Mouse (Mus musculus) liver, embryonic 11.5 days (tissue): ENCODE results near the gene Ccdc134. TPM values are rescaled to one million over a fixed set of nuclear protein-coding genes. Genes with fewer than 3 reads are reported as not detected.

Source experiments
- ATAC-seq: fragments of 200-750 bp; cut with Nextera tagmentation; replicated peaks from 2 replicates; pipeline ENCODE4 v1.8.0; 2017; ENCODE audit warnings: moderate number of reproducible peaks, mild to moderate bottlenecking, moderate TSS enrichment, moderate library complexity; ENCODE audit not compliant: low FRiP score
- DNase-seq: peaks from one replicate; pipeline ENCODE4 v3.0.0-alpha.2; 2017; ENCODE audit warnings: low spot score
- H3K27ac ChIP-seq: fragments of 300-500 bp; sonication (generic); 2 replicates; pipeline ENCODE4 v1.5.1; 2014; ENCODE audit warnings: mild to moderate bottlenecking, low read depth, low read length, control low read depth
- H3K27me3 ChIP-seq: fragments of 300-500 bp; sonication (generic); replicated peaks from 2 replicates; pipeline ENCODE4 v1.6.1; 2014; ENCODE audit warnings: low read length, mixed read lengths; ENCODE audit not compliant: control insufficient read depth, insufficient read depth
- H3K36me3 ChIP-seq: fragments of 300-500 bp; sonication (generic); 2 replicates; pipeline ENCODE4 v1.6.1; 2014; ENCODE audit warnings: mild to moderate bottlenecking, low read length, moderate library complexity, mixed read lengths; ENCODE audit not compliant: control insufficient read depth, insufficient read depth
- H3K4me1 ChIP-seq: fragments of 300-500 bp; sonication (generic); replicated peaks from 2 replicates; pipeline ENCODE4 v1.6.1; 2014; ENCODE audit warnings: low read length, mixed read lengths; ENCODE audit not compliant: control insufficient read depth, insufficient read depth
- H3K4me2 ChIP-seq: fragments of 300-500 bp; sonication (generic); 2 replicates; pipeline ENCODE4 v1.6.1; 2014; ENCODE audit warnings: mild to moderate bottlenecking, control low read depth, moderate library complexity
- H3K4me3 ChIP-seq: fragments of 300-500 bp; sonication (generic); 2 replicates; pipeline ENCODE4 v1.5.1; 2014; ENCODE audit warnings: low read depth, low read length, control low read depth
- H3K9ac ChIP-seq: fragments of 300-500 bp; sonication (generic); 2 replicates; pipeline ENCODE4 v1.6.1; 2014; ENCODE audit warnings: low read depth, low read length, control low read depth
- H3K9me3 ChIP-seq: fragments of 300-500 bp; sonication (generic); 2 replicates; pipeline ENCODE4 v1.6.1; 2016; ENCODE audit warnings: low read length, inconsistent platforms, mixed read lengths; ENCODE audit not compliant: control insufficient read depth
- WGBS: fragments of 180-500 bp; shearing (Covaris S2); extraction: QIAGEN DNeasy Blood & Tissue Kit; methylation state at CpG from one replicate; pipeline ENCODE4 v1.1.7; 2014; 5-methylcytosine and 5-hydroxymethylcytosine counted together
- polyA plus RNA-seq: library from polyadenylated mRNA; unstranded; fragments of >200 nt; fragmentation: Nextera tagmentation; extraction: Ambion mirVana; gene quantifications from 2 replicates; pipeline ENCODE4 v1.2.1, GENCODE M21; 2014

Gene Ccdc134
- polyA plus RNA-seq, 1 experiment from 2014 or later = 17.5 TPM

DNA sequence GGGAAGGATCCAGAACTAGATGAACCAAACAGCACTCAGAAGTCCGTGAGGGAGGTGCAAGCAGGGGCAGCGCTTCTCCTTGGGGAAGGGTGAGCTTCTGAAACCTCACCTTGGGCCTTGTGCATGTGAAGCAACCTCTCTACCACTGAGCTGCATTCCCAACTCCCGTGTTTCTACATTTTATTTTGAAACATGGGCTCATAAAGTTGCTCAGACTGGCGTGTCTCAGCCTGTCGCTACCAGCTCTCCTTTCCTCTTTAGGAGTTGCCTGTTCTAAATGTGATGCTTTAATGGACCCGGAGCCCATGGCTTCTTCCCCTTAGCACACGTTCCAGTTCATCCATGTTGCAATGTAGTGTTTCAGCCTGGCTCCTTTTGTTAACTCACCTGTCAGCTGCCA, 24.7 kb downstream of the Ccdc134 start:
- H3K27ac ChIP-seq = no peak overlapping the region
- peaks cover 35% of the 10 kb centered on the region for H3K4me1 ChIP-seq
- H3K4me3 ChIP-seq = no peak overlapping the region
- no peak for ATAC-seq
- H3K4me2 ChIP-seq = no peak overlapping the region
- no peaks in the 10 kb centered on the region for H3K27me3 ChIP-seq
- no peak overlapping the region for H3K9ac ChIP-seq
- no peaks in the 10 kb centered on the region for H3K9me3 ChIP-seq
- no peaks in the 10 kb centered on the region; the same call in 1 of the 2 replicates for H3K36me3 ChIP-seq
- 88% methylated on average over 7 of the region's 7 CpGs for WGBS
- no peak for DNase-seq

DNA sequence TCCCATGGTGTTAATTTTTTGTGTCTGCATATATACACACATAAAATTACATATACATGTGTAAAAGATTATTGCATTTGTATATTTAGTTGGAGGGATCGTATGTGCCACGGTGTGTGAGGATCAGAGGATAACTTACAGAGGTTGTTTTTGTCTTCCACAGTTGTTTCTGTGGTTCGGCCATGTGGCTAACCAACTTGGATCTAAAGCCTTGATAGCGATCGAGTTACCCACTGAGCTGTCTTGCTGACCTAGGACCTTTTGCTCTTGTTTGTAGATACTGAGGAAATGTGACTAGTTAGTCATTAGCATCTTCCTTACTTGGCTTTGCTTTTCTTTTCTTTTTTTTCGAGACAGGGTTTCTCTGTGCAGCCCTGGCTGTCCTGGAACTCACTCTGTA, 28.6 kb downstream of the Ccdc134 start:
- H3K27ac ChIP-seq = no peak overlapping the region
- H3K9me3 ChIP-seq = no peaks in the 10 kb centered on the region
- no peak for ATAC-seq
- no peak overlapping the region for H3K4me2 ChIP-seq
- WGBS = 60% methylated on average over 6 of the region's 6 CpGs
- no peak for DNase-seq
- H3K4me1 ChIP-seq = peaks cover 39% of the 10 kb centered on the region
- H3K4me3 ChIP-seq = no peak overlapping the region
- H3K9ac ChIP-seq = no peak overlapping the region
- no peaks in the 10 kb centered on the region for H3K36me3 ChIP-seq
- H3K27me3 ChIP-seq = no peaks in the 10 kb centered on the region

DNA sequence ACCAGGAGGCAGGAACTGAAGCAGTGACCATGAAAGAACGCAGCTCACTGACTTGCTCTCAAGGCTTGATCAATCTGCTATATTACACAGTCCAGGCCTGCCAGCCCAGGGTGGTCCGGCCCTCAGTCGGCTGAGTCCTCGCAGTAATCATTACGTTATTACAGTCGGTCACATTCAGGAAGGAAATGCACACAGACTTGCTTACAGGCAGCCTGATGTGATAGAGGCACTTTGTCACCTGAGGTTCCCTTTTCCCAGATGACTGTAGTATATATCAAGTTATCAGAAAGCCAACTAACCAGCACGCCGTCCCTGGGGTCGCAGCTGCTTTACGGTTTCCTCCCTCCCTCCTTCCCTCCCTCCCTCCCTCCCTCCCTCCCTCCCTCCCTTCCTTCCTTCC, 29.2 kb downstream of the Ccdc134 start:
- 47% methylated on average over 10 of the region's 10 CpGs for WGBS
- H3K4me1 ChIP-seq = peaks cover 40% of the 10 kb centered on the region

DNA sequence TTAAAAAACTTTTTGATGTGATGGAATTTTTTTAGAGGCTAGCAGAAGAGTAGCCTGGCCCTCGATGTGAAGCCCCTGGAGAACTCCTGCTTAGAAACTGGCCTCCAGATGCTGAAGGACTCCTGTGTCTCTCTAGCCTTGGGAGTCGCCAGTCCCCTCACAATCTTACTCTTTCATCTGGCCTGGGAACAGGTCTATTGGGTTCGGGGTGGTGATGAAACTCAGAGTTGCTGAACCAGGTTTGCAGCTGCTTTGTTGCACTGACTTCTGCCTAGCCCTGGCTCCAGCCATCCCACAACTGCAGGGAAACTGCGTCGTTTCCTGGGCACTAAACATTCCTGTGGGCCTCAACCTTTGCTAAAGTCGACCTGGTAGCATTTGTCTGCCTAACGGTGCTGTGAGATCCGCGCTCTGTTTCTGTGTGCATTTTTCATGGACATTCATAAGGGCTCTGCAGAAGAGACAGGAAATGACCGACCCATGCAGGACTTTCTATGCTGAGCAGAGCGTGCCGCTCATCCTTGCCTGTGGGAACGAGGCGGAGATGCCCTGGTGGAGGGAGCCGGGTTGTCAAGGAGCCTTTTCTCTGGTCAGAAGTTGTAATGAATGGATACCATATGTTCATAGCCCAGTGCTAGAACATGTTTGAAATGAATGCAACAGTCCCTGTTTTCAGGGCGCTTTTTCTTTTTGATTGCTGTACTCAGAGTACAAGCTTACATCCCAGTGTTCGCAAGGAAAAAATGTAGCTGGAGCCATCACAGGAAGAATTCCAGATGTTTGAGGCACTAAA, 30.7 kb downstream of the Ccdc134 start:
- 71% methylated on average over 17 of the region's 17 CpGs for WGBS
- H3K9ac ChIP-seq = no peak overlapping the region
- no peaks in the 10 kb centered on the region for H3K27me3 ChIP-seq
- no peak for ATAC-seq
- DNase-seq = no peak
- H3K9me3 ChIP-seq = no peaks in the 10 kb centered on the region
- no peak overlapping the region for H3K4me2 ChIP-seq
- 0 out of 2 replicates have a peak overlapping the region, but pooled peaks have one; percentile 9 for H3K27ac ChIP-seq
- no peaks in the 10 kb centered on the region for H3K36me3 ChIP-seq
- H3K4me1 ChIP-seq = peaks cover 49% of the 10 kb centered on the region
- H3K4me3 ChIP-seq = no peak overlapping the region

More for the DNA sequence above, 29.2 kb downstream of the Ccdc134 start:
- H3K9me3 ChIP-seq = no peaks in the 10 kb centered on the region
- DNase-seq (no peak), ATAC-seq (no peak)
- H3K9ac ChIP-seq = no peak overlapping the region
- no peaks in the 10 kb centered on the region for H3K36me3 ChIP-seq
- no peak overlapping the region for H3K4me3 ChIP-seq
- H3K27me3 ChIP-seq = no peaks in the 10 kb centered on the region
- H3K27ac ChIP-seq = no peak overlapping the region
- no peak overlapping the region for H3K4me2 ChIP-seq

DNA sequence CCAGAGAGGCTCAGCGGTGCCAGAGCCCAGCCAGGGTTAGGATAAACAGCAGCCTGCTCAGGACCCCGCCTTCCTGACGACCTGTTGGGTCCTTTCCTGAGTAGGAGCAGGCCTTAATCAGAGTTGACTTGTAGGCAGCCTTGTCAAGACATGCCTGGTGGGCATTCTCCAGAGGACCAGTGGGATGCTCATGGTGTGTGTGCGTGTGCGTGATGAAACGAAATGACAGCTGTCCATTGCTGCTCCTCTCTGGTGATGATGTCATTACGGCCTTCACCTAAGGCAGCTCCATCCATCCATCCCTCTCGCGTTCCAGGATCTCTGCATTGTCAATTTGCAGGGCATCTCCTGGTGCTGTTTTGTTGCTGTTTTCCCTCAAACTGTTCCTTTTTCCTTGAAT, 31.7 kb downstream of the Ccdc134 start:
- Histone ChIP-seq H3K4me1 (peaks cover 57% of the 10 kb centered on the region), H3K4me2 (no peak overlapping the region), H3K4me3 (no peak overlapping the region), H3K27me3 (no peaks in the 10 kb centered on the region), H3K9ac (no peak overlapping the region), H3K9me3 (no peaks in the 10 kb centered on the region), H3K27ac (no peak overlapping the region), H3K36me3 (no peaks in the 10 kb centered on the region)
- WGBS = 81% methylated on average over 9 of the region's 9 CpGs
- ATAC-seq (no peak), DNase-seq (no peak)

DNA sequence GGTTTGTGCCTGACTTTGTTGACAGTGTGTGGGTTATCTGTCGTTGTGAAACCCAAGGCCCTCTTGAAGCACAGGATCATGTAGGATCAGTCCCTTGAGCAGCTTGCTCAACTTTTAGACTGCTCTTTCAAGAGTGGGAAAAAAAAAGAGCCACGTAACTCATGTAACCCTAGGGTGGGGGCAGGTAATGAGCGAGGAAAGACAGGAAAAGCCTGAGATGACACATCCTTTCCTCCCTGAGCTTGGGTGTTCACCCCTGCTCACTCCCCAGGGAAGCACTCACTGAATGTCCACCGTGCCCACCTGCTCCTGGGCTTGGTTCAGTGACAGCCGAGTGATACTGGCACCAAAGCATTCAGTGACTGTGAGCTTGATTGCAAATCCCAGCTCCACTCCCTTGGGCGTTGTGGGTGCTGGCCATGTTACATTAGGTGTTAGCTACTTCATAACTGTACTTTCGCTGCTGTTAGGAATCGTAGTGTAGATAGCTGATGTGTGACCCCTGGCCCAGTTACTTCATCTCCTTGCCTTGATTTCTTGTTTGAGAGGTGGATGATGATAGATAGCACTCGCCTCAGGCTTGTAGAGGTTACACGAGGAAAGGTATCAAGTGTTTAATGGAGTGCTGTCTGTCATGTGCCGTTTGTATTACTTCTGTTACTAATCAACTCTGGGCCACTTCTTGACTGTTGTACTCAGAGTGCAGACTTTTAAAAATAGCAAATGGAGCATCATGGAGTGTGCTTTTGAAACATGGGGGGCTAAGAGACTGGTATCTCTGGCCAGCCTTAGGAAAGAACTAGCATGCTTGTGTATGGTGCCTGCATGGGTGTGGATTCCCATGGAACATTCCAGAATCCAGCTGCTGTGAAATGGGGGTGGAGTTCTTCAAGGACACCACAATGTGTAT, 33.3 kb downstream of the Ccdc134 start:
- 68% methylated on average over 11 of the region's 11 CpGs for WGBS
- no peaks in the 10 kb centered on the region for H3K36me3 ChIP-seq
- no peak overlapping the region for H3K4me2 ChIP-seq
- H3K4me3 ChIP-seq = no peak overlapping the region
- no peak overlapping the region for H3K27ac ChIP-seq
- no peaks in the 10 kb centered on the region for H3K27me3 ChIP-seq
- H3K4me1 ChIP-seq = peaks cover 66% of the 10 kb centered on the region
- H3K9me3 ChIP-seq = no peaks in the 10 kb centered on the region
- DNase-seq (no peak), ATAC-seq (no peak)
- H3K9ac ChIP-seq = no peak overlapping the region

DNA sequence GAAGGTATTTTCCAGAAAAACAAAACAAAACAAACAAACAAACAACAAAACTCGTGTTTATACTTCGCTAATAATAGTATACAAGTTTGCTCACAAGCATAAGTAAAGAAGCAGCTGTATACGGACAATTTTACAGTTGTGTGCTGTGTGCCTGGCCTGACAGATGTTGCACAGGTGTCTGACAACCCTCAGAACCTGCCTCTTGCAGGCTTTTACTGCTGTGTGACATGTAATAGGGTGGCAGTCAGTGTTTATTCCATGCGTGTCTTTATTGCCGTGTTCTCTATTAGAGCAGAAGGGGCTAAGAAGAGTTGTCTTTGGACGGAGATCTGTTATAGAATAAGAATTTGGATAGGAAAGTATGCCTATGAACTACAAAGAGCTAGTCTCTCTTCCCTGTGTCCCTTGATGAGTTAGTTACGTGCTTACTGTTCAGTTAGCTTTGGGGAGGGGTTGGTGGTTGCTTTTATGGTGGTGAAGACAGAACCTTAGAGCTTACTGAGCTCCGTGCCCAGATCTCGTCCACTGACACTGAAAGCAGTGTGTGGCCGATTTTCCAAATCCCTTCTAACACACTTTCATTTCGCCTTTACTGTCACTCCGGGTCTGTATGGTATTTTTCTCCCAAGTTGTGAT, 34.4 kb downstream of the Ccdc134 start:
- Histone ChIP-seq H3K9me3 (no peaks in the 10 kb centered on the region), H3K27me3 (no peaks in the 10 kb centered on the region), H3K36me3 (no peaks in the 10 kb centered on the region), H3K4me1 (peaks cover 73% of the 10 kb centered on the region), H3K4me2 (no peak overlapping the region), H3K9ac (no peak overlapping the region), H3K4me3 (no peak overlapping the region), H3K27ac (0 out of 2 replicates have a peak overlapping the region, but pooled peaks have one; percentile 30)
- DNase-seq (no peak), ATAC-seq (no peak)
- WGBS = 88% methylated on average over 12 of the region's 12 CpGs

DNA sequence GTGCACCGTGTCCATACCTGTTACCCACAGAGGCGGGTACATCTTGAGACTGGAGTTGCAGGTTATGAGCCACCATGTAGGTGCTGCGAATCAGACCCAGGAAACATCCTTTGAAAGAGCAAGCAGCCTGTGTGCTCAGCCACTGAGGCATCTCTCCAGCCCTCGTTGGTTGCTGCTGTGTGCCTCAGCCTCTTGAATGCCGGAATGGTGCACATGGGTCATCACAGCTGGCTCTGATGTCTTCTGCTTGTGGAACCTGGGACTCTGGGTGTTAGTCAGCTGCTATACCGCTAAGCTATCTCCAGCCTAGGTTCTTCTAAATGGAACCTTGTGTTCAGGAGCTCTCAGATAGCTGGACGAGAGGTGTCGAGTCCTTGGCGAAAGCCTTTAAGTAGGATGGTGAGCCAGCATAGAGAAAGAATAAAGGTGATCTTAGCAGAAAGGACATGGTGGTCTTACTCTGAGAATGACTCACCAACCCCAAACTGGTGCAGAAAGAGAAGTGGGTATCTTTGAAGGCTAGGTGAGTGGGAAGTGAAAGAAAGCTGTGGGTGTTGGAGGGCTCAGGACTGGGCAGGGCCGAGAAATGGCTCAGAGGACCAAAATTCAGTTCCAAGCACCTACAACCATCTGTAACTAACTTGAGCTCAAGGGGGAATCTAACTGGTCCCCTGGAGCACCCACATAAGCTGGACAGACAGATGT, 35.8 kb downstream of the Ccdc134 start:
- peak overlapping the region; percentile 44 for H3K4me2 ChIP-seq
- no peaks in the 10 kb centered on the region for H3K9me3 ChIP-seq
- no peaks in the 10 kb centered on the region for H3K27me3 ChIP-seq
- peaks cover 75% of the 10 kb centered on the region for H3K4me1 ChIP-seq
- no peak overlapping the region for H3K4me3 ChIP-seq
- no peaks in the 10 kb centered on the region for H3K36me3 ChIP-seq
- H3K27ac ChIP-seq = peak overlapping the region; percentile 94
- ATAC-seq = no peak
- peak overlapping the region; percentile 18 for H3K9ac ChIP-seq
- WGBS = 82% methylated on average over 10 of the region's 10 CpGs
- no peak for DNase-seq
